Mouse (Mus musculus) midbrain, embryonic 15.5 days (tissue): ENCODE data around the gene Zfp39. TPM values are rescaled to one million over a fixed set of nuclear protein-coding genes. Genes with fewer than 3 reads are reported as not detected.

Experiments used
- ATAC-seq: fragments of 200-750 bp; cut with Nextera tagmentation; replicated peaks from 2 replicates; pipeline ENCODE4 v1.8.0; 2017; ENCODE audit warnings: moderate TSS enrichment
- H3K27ac ChIP-seq: fragments of 300-500 bp; sonication (generic); 2 replicates; pipeline ENCODE4 v1.5.1; 2015; ENCODE audit warnings: mild to moderate bottlenecking, inconsistent platforms
- H3K27me3 ChIP-seq: fragments of 300-500 bp; sonication (generic); replicated peaks from 2 replicates; pipeline ENCODE4 v1.6.1; 2015; ENCODE audit warnings: inconsistent platforms
- H3K36me3 ChIP-seq: fragments of 300-500 bp; sonication (generic); replicated peaks from 2 replicates; pipeline ENCODE4 v1.6.1; 2015; ENCODE audit warnings: inconsistent platforms
- H3K4me1 ChIP-seq: fragments of 300-500 bp; sonication (generic); 2 replicates; pipeline ENCODE4 v1.6.1; 2015; ENCODE audit warnings: inconsistent platforms
- H3K4me2 ChIP-seq: fragments of 300-500 bp; sonication (generic); 2 replicates; pipeline ENCODE4 v1.6.1; 2015; ENCODE audit warnings: inconsistent platforms, mild to moderate bottlenecking, moderate library complexity
- H3K4me3 ChIP-seq: fragments of 300-500 bp; sonication (generic); 2 replicates; pipeline ENCODE4 v1.5.1; 2015; ENCODE audit warnings: mild to moderate bottlenecking, inconsistent platforms
- H3K9ac ChIP-seq: fragments of 300-500 bp; sonication (generic); 2 replicates; pipeline ENCODE4 v1.6.1; 2015; ENCODE audit warnings: mild to moderate bottlenecking, inconsistent platforms
- H3K9me3 ChIP-seq: fragments of 300-500 bp; sonication (generic); 2 replicates; pipeline ENCODE4 v1.6.1; 2016; ENCODE audit warnings: inconsistent platforms
- WGBS: fragments of 180-500 bp; shearing (Covaris S2); methylation state at CpG from one replicate; pipeline ENCODE4 v1.1.7; 2015; ENCODE audit warnings: mixed read lengths; 5-methylcytosine and 5-hydroxymethylcytosine counted together
- polyA plus RNA-seq: library from polyadenylated mRNA; unstranded; fragments of >200 nt; fragmentation: Nextera tagmentation; extraction: Ambion mirVana; gene quantifications from 2 replicates; pipeline ENCODE4 v1.2.1, GENCODE M21; 2015

The Zfp39 gene
- polyA plus RNA-seq, 1 experiment from 2014 or later, result 7.1 TPM

GRCm38 (mm10) chr11:58937909-58938308, 33.9 kb upstream of the Zfp39 start:
- peaks cover 22% of the 10 kb centered on the region for H3K36me3 ChIP-seq
- peak overlapping the region; percentile 96 for H3K27ac ChIP-seq
- H3K9me3 ChIP-seq, result no peaks in the 10 kb centered on the region
- H3K27me3 ChIP-seq, result no peaks in the 10 kb centered on the region
- ATAC-seq, result 0 out of 2 replicates have a peak, but pooled peaks have one; percentile 1
- H3K4me3 ChIP-seq, result peak overlapping the region; percentile 71
- under 1% methylated on average over 13 of the region's 13 CpGs for WGBS
- peaks cover 33% of the 10 kb centered on the region for H3K4me1 ChIP-seq
- peak overlapping the region; percentile 91 for H3K4me2 ChIP-seq
- H3K9ac ChIP-seq, result peak overlapping the region; percentile 98

GRCm38 (mm10) chr11:58931576-58931975, 27.6 kb upstream of the Zfp39 start:
- 80% methylated on average over 4 of the region's 4 CpGs for WGBS
- Histone ChIP-seq H3K27ac (no peak overlapping the region), H3K4me2 (no peak overlapping the region), H3K4me1 (peaks cover 14% of the 10 kb centered on the region), H3K4me3 (no peak overlapping the region), H3K36me3 (peaks cover 42% of the 10 kb centered on the region), H3K9ac (no peak overlapping the region), H3K9me3 (no peaks in the 10 kb centered on the region), H3K27me3 (no peaks in the 10 kb centered on the region)
- no peak for ATAC-seq

DNA sequence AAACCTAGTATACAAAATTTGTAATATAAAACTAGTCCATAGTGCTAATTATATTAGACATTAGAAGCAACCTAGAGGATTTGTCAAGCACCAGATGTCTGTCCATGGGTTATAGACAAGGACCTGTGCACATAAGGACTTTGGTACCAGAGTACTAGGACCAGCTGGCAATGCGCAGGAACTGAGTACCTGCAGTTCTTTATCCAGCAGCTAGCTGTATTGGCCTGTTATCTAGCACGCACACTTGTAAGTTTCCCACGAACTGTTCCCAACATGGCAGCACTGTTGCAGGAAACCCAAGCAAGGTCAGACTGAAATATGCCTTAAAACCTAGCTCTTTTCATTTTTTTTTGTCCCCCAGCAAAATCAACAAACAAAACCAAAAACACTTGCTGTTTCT, 26.2 kb upstream of the Zfp39 start:
- 85% methylated on average over 3 of the region's 3 CpGs for WGBS
- H3K27me3 ChIP-seq, result no peaks in the 10 kb centered on the region
- H3K9me3 ChIP-seq, result no peaks in the 10 kb centered on the region
- no peak for ATAC-seq
- H3K4me1 ChIP-seq, result peaks cover 4% of the 10 kb centered on the region; the same call in 1 of the 2 replicates
- H3K4me2 ChIP-seq, result no peak overlapping the region
- H3K9ac ChIP-seq, result no peak overlapping the region
- H3K36me3 ChIP-seq, result peaks cover 36% of the 10 kb centered on the region
- no peak overlapping the region for H3K4me3 ChIP-seq
- no peak overlapping the region for H3K27ac ChIP-seq

DNA sequence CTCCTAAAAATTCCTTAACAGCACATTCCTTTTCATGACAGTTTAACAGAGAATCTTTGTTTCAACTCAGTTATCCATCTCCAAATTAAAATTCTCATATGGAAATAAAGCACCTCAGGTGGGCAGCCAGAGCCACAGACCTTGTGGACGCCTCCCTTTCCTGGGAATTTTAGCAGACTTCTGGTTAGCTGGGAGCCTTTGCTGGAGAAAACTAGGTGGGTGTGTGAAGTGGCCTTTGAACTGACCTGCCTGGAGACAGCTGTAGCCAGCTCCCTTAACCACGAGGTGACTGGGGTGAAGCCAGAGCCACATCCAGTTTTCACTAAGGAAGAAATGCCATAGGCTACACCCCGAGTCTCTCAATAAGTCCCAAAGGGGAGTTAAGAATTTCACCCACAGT, 25.6 kb upstream of the Zfp39 start:
- H3K4me3 ChIP-seq, result no peak overlapping the region
- no peak overlapping the region for H3K9ac ChIP-seq
- H3K9me3 ChIP-seq, result no peaks in the 10 kb centered on the region
- no peaks in the 10 kb centered on the region for H3K27me3 ChIP-seq
- no peak overlapping the region for H3K27ac ChIP-seq
- no peak overlapping the region for H3K4me2 ChIP-seq
- peaks cover 36% of the 10 kb centered on the region for H3K36me3 ChIP-seq
- peaks cover 4% of the 10 kb centered on the region; the same call in 1 of the 2 replicates for H3K4me1 ChIP-seq
- no peak for ATAC-seq
- WGBS, result 70% methylated on average over 3 of the region's 3 CpGs

DNA sequence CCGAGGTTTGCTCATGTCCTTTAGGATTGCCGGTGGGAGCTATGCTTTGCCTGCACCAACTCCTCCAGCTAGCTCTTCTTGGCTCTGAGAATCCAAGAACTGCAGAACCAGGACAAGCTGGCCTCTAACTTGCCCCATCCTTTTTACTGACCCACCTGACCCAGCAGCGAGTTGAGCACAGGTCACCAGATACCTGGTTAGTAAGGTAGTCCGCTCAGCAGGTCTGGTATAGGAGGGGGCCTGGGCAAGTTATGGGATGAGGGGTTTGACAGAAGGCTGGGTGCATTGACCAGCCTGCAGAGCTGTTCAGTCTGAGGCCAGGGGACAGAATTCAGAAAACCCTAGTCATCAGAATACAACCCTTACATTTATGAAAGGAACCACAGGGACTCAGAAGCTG, 25.0 kb upstream of the Zfp39 start:
- WGBS, result 69% methylated on average over 4 of the region's 4 CpGs
- ATAC-seq, result no peak

GRCm38 (mm10) chr11:58927790-58928651, 24.0 kb upstream of the Zfp39 start:
- Histone ChIP-seq H3K4me2 (peak overlapping the region; percentile 30), H3K27ac (peak overlapping the region; percentile 49), H3K9me3 (no peaks in the 10 kb centered on the region), H3K36me3 (peaks cover 22% of the 10 kb centered on the region), H3K9ac (no peak overlapping the region), H3K4me3 (0 out of 2 replicates have a peak overlapping the region, but pooled peaks have one; percentile 3), H3K4me1 (peaks cover 4% of the 10 kb centered on the region; the same call in 1 of the 2 replicates), H3K27me3 (no peaks in the 10 kb centered on the region)
- 33% methylated on average over 20 of the region's 20 CpGs for WGBS
- ATAC-seq, result peak; percentile 74

More for the DNA sequence above, 25.0 kb upstream of the Zfp39 start:
- Histone ChIP-seq H3K36me3 (peaks cover 32% of the 10 kb centered on the region), H3K27ac (no peak overlapping the region), H3K4me2 (no peak overlapping the region), H3K4me1 (peaks cover 4% of the 10 kb centered on the region; the same call in 1 of the 2 replicates), H3K9ac (no peak overlapping the region), H3K27me3 (no peaks in the 10 kb centered on the region), H3K4me3 (no peak overlapping the region), H3K9me3 (no peaks in the 10 kb centered on the region)

DNA sequence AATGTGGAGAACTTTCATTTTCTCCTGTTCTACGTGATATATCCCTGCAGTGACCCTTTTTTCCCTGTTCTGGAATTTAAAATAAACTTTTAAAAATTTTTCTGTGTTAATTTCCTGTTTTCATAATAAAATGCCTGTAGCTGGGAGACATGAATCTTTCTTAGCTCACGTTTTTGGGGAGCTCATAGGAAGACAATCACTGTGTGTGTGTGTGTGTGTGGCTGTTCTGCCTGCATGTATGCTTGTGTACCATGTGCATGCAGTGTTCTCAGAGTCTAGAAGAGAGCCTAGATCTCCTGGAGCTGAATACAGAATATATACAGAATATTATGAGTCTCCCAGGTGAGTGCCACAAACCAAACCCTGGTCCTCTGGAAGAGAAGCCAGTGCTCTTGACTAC, 23.0 kb upstream of the Zfp39 start:
- Histone ChIP-seq H3K27me3 (no peaks in the 10 kb centered on the region), H3K4me3 (no peak overlapping the region), H3K9me3 (no peaks in the 10 kb centered on the region), H3K4me1 (peaks cover 4% of the 10 kb centered on the region; the same call in 1 of the 2 replicates), H3K9ac (no peak overlapping the region), H3K4me2 (no peak overlapping the region), H3K36me3 (peaks cover 12% of the 10 kb centered on the region), H3K27ac (no peak overlapping the region)
- WGBS, result 83% methylated on average over 2 of the region's 2 CpGs
- no peak for ATAC-seq

- Histone ChIP-seq H3K9ac (no peak overlapping the region), H3K4me2 (no peak overlapping the region), H3K27ac (no peak overlapping the region), H3K4me1 (peaks cover 4% of the 10 kb centered on the region; the same call in 1 of the 2 replicates), H3K36me3 (peaks cover 8% of the 10 kb centered on the region), H3K4me3 (no peak overlapping the region), H3K27me3 (no peaks in the 10 kb centered on the region), H3K9me3 (no peaks in the 10 kb centered on the region)
- no peak for ATAC-seq
- WGBS, result 91% methylated on average over 2 of the region's 3 CpGs
Measured at GRCm38 (mm10) chr11:58926651-58927050, 22.6 kb upstream of the Zfp39 start.

DNA sequence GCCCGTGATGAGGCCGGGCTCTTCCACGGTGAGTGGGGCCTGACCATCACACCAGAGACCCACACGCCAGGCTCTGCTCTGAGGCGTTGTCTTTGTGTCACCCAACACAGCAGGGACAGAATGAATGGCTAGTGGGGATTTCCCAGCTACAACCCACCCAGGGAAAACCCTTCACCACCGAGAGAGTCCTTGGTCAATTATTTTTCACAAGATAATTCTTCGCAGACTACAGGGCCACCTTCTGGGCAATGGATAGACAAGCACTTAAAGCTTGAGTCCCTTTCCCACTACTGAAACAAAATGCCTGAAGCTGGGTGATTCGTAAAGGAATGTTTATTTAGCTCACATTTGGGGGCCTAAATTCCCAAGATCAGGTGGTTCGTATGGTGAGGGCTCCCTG, 18.4 kb upstream of the Zfp39 start:
- no peaks in the 10 kb centered on the region for H3K36me3 ChIP-seq
- no peak for ATAC-seq
- H3K4me2 ChIP-seq, result no peak overlapping the region
- H3K27me3 ChIP-seq, result 0 out of 2 replicates have a peak, but pooled peaks cover 3% of the 10 kb centered on the region
- 80% methylated on average over 9 of the region's 9 CpGs for WGBS
- H3K9me3 ChIP-seq, result no peaks in the 10 kb centered on the region
- H3K4me1 ChIP-seq, result no peaks in the 10 kb centered on the region
- H3K27ac ChIP-seq, result no peak overlapping the region
- H3K9ac ChIP-seq, result no peak overlapping the region
- H3K4me3 ChIP-seq, result no peak overlapping the region

DNA sequence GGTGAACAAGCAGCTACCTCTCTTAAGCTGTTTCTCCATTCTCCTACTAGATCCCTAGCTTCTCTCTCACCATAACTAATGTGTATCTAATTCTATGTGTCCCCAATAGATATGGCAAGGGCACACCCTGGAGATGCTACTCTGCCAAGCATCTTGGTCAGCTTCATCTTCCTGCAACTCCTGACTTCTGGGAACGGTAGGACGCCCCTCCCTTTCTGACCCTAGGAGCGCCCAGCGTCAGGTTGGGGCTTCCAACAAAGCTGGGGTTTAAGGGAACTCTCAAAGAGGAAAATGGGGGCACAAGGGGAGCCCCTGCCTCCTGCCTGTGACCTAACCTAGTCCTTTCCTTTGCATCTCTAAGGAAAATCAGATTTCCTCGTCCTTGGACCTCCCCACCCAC, 14.7 kb upstream of the Zfp39 start:
- Histone ChIP-seq H3K27me3 (0 out of 2 replicates have a peak, but pooled peaks cover 3% of the 10 kb centered on the region), H3K4me1 (peaks cover 11% of the 10 kb centered on the region), H3K4me2 (no peak overlapping the region), H3K4me3 (no peak overlapping the region), H3K9ac (no peak overlapping the region), H3K36me3 (no peaks in the 10 kb centered on the region), H3K27ac (no peak overlapping the region), H3K9me3 (no peaks in the 10 kb centered on the region)
- no peak for ATAC-seq
- 79% methylated on average over 5 of the region's 5 CpGs for WGBS

- no peak for ATAC-seq
- no peak within 1 kb of the TSS for H3K27ac ChIP-seq
- WGBS, result 86% methylated on average over 12 of the region's 12 CpGs
Measured at GRCm38 (mm10) chr11:58917745-58918366, 13.8 kb upstream of the Zfp39 start, which contains the start of gene Btnl10. Gene Btnl10, plus strand, starts transcription at chr11:58917908.

More at GRCm38 (mm10) chr11:58917745-58918366, 13.8 kb upstream of the Zfp39 start, which contains the start of gene Btnl10:
- Histone ChIP-seq H3K9me3 (no peaks in the 10 kb centered on the region), H3K4me2 (no peak within 1 kb of the TSS), H3K9ac (no peak within 1 kb of the TSS), H3K27me3 (0 out of 2 replicates have a peak, but pooled peaks cover 3% of the 10 kb centered on the region), H3K4me1 (peaks cover 11% of the 10 kb centered on the region), H3K36me3 (no peaks in the 10 kb centered on the region), H3K4me3 (no peak within 1 kb of the TSS)
